Mouse (Mus musculus) MEL (cell line): ENCODE data around the gene Usp39.

Experiments
- CHD1 ChIP-seq: IDR thresholded peaks from 2 replicates; pipeline ENCODE4 v1.6.1; 2012; ENCODE audit warnings: low read depth, mild to moderate bottlenecking, inconsistent platforms, low read length, improper control_type of control experiment
- CTCF ChIP-seq, 3 experiments: IDR thresholded peaks in 2 of 3; conservative IDR thresholded peaks in 1 of 3; 2 replicates each; pipeline ENCODE4 v1.5.1; 2011 to 2012; ENCODE audit warnings: low read length in 3 of 3, low read depth in 2 of 3, mild to moderate bottlenecking in 2 of 3, improper control_type of control experiment in 1 of 3, inconsistent platforms in 1 of 3, mixed read lengths in 1 of 3, moderate library complexity in 1 of 3; ENCODE audit not compliant: control insufficient read depth in 1 of 3, insufficient read depth in 1 of 3, poor library complexity in 1 of 3, severe bottlenecking in 1 of 3
- ELF1 ChIP-seq: IDR thresholded peaks from 2 replicates; pipeline ENCODE4 v1.6.1; 2014; ENCODE audit warnings: low read depth, mild to moderate bottlenecking, inconsistent platforms, low read length, improper control_type of control experiment, moderate library complexity
- KAT2A ChIP-seq: conservative IDR thresholded peaks from 2 replicates; pipeline ENCODE4 v1.6.1; 2012; ENCODE audit warnings: low read depth, low read length, improper control_type of control experiment, inconsistent platforms
- MAZ ChIP-seq: IDR thresholded peaks from 2 replicates; pipeline ENCODE4 v1.6.1; 2012; ENCODE audit warnings: low read depth, mild to moderate bottlenecking, inconsistent platforms, low read length, improper control_type of control experiment
- POLR2A ChIP-seq, 2 experiments: IDR thresholded peaks; 2 replicates each; pipeline ENCODE4 v1.6.1; 2011 to 2012; ENCODE audit warnings: low read length in 2 of 2, mild to moderate bottlenecking in 2 of 2, control low read depth in 1 of 2, improper control_type of control experiment in 1 of 2, low read depth in 1 of 2, moderate library complexity in 1 of 2; ENCODE audit not compliant: control insufficient read depth in 1 of 2, insufficient read depth in 1 of 2, poor library complexity in 1 of 2
- POLR2AphosphoS5 ChIP-seq: IDR thresholded peaks from 2 replicates; pipeline ENCODE4 v1.6.1; 2012; ENCODE audit warnings: low read depth, borderline replicate concordance, mild to moderate bottlenecking, inconsistent platforms, low read length, moderate library complexity, mixed read lengths
- RAD21 ChIP-seq: IDR thresholded peaks from 2 replicates; pipeline ENCODE4 v1.6.1; 2011; ENCODE audit warnings: mild to moderate bottlenecking, low read depth, low read length, improper control_type of control experiment
- TCF12 ChIP-seq: IDR thresholded peaks from 2 replicates; pipeline ENCODE4 v1.6.1; 2014; ENCODE audit warnings: low read depth, mild to moderate bottlenecking, inconsistent platforms, low read length, improper control_type of control experiment, moderate library complexity
- UBTF ChIP-seq: IDR thresholded peaks from 2 replicates; pipeline ENCODE4 v1.6.1; 2012; ENCODE audit warnings: low read depth, mild to moderate bottlenecking, inconsistent platforms, low read length, improper control_type of control experiment, moderate library complexity, borderline replicate concordance; ENCODE audit not compliant: insufficient read depth
- ZC3H11A ChIP-seq: IDR thresholded peaks from 2 replicates; pipeline ENCODE4 v1.6.1; 2012; ENCODE audit warnings: low read depth, mild to moderate bottlenecking, inconsistent platforms, low read length, improper control_type of control experiment

DNA sequence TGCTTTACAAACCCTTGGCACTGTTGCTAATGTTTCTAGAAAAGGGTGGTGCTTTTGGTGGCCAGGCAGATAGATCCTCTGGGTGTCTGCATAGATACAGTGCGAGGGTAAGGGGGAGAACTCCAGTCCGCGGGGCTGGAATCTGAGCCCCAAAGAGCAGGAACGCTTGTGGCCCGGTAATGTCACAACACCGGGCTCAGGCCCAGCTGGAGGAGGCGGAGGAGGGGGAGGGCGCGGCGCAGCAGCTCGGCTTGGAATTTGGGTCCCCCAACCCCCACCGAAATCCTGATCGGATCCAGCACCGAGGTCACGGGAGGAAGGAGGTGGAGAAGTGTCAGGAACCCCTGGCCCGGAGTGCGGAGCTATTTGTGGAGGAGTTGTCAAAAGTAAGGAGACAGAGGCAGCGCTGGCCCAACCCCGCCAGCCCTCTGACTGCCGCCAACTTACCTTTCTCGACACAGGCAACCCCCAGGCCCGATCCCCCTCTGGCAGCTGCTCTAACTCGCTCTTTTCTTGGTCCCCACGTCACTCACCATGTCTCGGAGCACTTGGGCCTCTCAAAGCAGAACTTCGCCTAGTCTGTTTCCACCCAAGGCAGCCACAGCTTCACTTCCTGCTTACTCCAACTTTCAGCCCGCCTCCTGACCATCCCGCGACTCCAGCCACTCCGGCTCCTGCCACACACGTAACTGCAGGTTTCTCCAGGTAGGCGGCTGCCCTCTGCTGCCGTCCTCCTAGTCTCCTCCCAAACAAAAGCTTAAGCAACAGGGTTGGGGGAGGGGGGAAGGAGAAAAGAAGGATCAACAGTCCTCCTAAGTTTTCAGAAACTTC, 45.2 kb upstream of the Usp39 start, which contains the start of gene Vamp8:
- TF ChIP-seq RAD21 (no peak), POLR2A (IDR thresholded peaks at IDR 0.05; ENCODE audit: control insufficient read depth in 1 of 2, insufficient read depth in 1 of 2, low read depth in 1 of 2, low read length in 2 of 2, poor library complexity in 1 of 2) (peak; percentile 72 to 73; a peak in 3 of 4 replicates), CTCF (IDR thresholded peaks at IDR 0.05 in 2 of 3, conservative IDR thresholded peaks at IDR 0.05 in 1 of 3; ENCODE audit: control insufficient read depth in 1 of 3, insufficient read depth in 1 of 3, low read depth in 2 of 3, low read length in 3 of 3, poor library complexity in 1 of 3, severe bottlenecking in 1 of 3) (no peak), ZC3H11A (no peak), TCF12 (no peak), ELF1 (no peak), UBTF (0 out of 2 replicates have a peak, but pooled peaks have one; percentile 54), CHD1 (no peak), POLR2AphosphoS5 (peak; percentile 8; the same call in 1 of the 2 replicates), MAZ (no peak), KAT2A (no peak)
